Mouse (Mus musculus) liver, embryonic 16.5 days (tissue): ENCODE measurements at regions not wholly inside any gene's neighbourhood (a gene's known extent, or its start where the extent isn't known, plus 50 kb on each side); places are given as distances from the start of the nearest gene placed in this dataset.

Source experiments
- ATAC-seq: fragments of 200-750 bp; cut with Nextera tagmentation; 2 replicates; pipeline ENCODE4 v1.8.0; 2017; ENCODE audit warnings: low read depth, mild to moderate bottlenecking, moderate number of reproducible peaks, moderate library complexity
- H3K27ac ChIP-seq: fragments of 300-500 bp; sonication (generic); 2 replicates; pipeline ENCODE4 v1.5.1; 2014; ENCODE audit warnings: mild to moderate bottlenecking, low read length
- H3K27me3 ChIP-seq: fragments of 300-500 bp; sonication (generic); 2 replicates; pipeline ENCODE4 v1.6.1; 2014; ENCODE audit warnings: low read depth, low read length, mixed read lengths; ENCODE audit not compliant: control insufficient read depth, insufficient read depth
- H3K36me3 ChIP-seq: fragments of 300-500 bp; sonication (generic); 2 replicates; pipeline ENCODE4 v1.6.1; 2014; ENCODE audit warnings: mild to moderate bottlenecking; ENCODE audit not compliant: control insufficient read depth, insufficient read depth
- H3K4me1 ChIP-seq: fragments of 300-500 bp; sonication (generic); 2 replicates; pipeline ENCODE4 v1.6.1; 2014; ENCODE audit warnings: low read depth, low read length, mixed read lengths; ENCODE audit not compliant: control insufficient read depth
- H3K4me2 ChIP-seq: fragments of 300-500 bp; sonication (generic); 2 replicates; pipeline ENCODE4 v1.6.1; 2014; ENCODE audit warnings: low read depth, low read length, mixed read lengths
- H3K4me3 ChIP-seq: fragments of 300-500 bp; sonication (generic); 2 replicates; pipeline ENCODE4 v1.5.1; 2014; ENCODE audit warnings: low read depth, mild to moderate bottlenecking, low read length
- H3K9ac ChIP-seq: fragments of 300-500 bp; sonication (generic); 2 replicates; pipeline ENCODE4 v1.6.1; 2014; ENCODE audit warnings: low read depth, low read length
- H3K9me3 ChIP-seq: fragments of 300-500 bp; sonication (generic); replicated peaks from 2 replicates; pipeline ENCODE4 v1.6.1; 2016; ENCODE audit warnings: low read length; ENCODE audit not compliant: control insufficient read depth
- WGBS: fragments of 180-500 bp; shearing (Covaris S2); extraction: QIAGEN DNeasy Blood & Tissue Kit; methylation state at CpG from one replicate; pipeline ENCODE4 v1.1.7; 2014; ENCODE audit not compliant: insufficient replicate concordance; 5-methylcytosine and 5-hydroxymethylcytosine counted together

DNA sequence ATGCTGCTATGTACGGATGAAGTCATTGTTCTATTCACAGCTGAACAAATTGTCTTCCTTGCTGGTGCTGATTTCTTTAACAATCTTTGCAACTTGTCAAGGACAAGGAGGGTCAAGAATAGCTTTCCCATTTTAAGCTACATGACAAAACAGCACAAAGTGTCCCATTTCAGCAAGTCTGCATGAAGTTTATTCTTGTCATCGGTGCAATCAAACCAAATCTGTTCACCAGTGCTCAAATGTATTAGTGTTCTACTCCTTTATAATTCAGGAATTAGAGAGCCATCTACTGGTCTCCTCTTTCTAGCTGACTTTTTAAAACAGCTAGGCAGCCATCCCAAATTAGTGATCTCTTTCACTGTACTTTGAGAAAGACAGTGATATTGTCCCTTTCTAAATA, 1040.8 kb downstream of the Galc start:
- no peaks in the 10 kb centered on the region for H3K4me1 ChIP-seq
- no peaks in the 10 kb centered on the region for H3K27me3 ChIP-seq
- no peaks in the 10 kb centered on the region for H3K9me3 ChIP-seq
- no peak overlapping the region for H3K4me3 ChIP-seq
- no peak for ATAC-seq
- H3K36me3 ChIP-seq: no peaks in the 10 kb centered on the region
- H3K4me2 ChIP-seq: no peak overlapping the region
- H3K9ac ChIP-seq: no peak overlapping the region
- H3K27ac ChIP-seq: no peak overlapping the region
- WGBS: 73% methylated on average over 2 of the region's 2 CpGs

DNA sequence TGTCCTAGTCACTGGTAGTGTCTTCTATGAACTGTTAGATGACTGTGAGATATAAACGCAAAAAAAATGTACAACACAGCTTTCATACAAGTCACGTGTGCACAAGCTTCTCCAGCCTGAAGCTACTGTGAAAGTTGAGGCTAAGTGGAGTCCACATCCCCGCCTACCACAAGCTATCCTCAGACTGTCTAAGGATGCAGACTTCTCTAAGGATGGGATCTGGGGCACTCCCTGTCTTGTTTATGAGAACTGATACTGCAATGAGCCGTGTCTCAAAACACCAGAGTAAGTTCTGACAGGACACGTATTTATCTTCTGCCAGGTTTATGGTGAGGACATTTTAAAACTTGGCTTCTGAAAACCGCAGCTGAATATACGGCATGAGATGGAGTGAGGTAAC, 1041.7 kb downstream of the Galc start:
- Histone ChIP-seq H3K4me1 (no peaks in the 10 kb centered on the region), H3K27ac (no peak overlapping the region), H3K27me3 (no peaks in the 10 kb centered on the region), H3K4me2 (no peak overlapping the region), H3K36me3 (no peaks in the 10 kb centered on the region), H3K9me3 (no peaks in the 10 kb centered on the region), H3K9ac (no peak overlapping the region), H3K4me3 (no peak overlapping the region)
- ATAC-seq: no peak
- WGBS: 71% methylated on average over 7 of the region's 7 CpGs

DNA sequence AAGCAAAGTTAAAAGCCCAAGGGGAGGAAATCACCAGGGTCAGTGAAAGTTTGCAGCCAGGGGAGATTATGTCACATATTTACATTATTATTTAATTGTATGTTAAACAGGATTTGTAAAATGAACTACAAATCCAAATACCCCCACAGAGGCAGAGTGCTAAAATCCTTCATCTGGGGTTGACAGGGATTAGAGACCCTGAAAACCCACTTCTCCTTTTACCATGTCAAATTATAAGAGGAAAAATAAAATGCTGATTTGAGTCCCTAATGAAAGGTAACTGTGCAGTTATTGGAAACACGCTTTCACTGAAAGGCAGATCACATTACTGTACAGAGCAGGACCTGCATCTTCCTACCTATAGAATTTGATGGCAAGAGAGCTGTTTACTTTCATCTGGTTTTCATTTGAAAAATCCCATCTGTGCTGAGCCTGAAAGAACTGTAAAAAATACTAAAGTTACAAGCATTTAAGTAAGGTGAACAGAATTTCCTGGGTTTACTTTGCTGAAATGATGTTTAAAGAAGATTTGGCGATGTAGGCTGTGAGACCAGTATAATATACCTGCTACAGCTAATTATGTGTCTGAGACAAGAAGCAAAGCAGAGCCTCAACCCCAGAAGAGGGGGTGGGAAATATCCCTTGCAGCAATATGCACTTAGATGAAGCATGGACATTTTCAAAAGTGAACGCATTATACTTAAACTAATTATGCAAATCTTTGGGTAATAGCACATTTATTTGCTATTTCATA, 1055.4 kb downstream of the Galc start:
- no peaks in the 10 kb centered on the region for H3K9me3 ChIP-seq
- no peaks in the 10 kb centered on the region for H3K36me3 ChIP-seq
- H3K27me3 ChIP-seq: no peaks in the 10 kb centered on the region
- H3K27ac ChIP-seq: no peak overlapping the region
- no peak for ATAC-seq
- no peak overlapping the region for H3K4me3 ChIP-seq
- H3K4me1 ChIP-seq: no peaks in the 10 kb centered on the region
- no peak overlapping the region for H3K9ac ChIP-seq
- H3K4me2 ChIP-seq: no peak overlapping the region
- 54% methylated on average over 3 of the region's 3 CpGs for WGBS

DNA sequence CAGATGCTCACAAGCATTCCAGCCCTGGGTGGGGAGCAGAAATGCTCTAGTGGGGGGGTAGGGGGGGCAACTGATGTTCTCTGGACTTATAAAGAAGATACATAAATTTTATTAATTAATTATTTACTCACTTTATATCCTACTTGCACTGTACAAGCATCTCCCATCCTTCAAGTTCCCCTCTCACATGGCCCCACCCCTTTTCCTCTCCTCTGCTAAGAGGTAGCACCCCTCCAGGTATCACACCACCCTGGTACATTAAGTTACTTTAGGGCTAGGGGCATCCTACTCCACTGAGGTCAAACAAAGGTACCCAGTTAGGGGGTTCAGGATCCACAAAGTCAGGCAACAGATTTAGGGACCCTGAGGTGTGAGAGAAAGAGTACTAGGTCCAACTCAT, 1097.4 kb downstream of the Galc start:
- no peaks in the 10 kb centered on the region for H3K27me3 ChIP-seq
- no peak overlapping the region for H3K4me2 ChIP-seq
- no peak overlapping the region for H3K27ac ChIP-seq
- ATAC-seq: no peak
- no peak overlapping the region for H3K9ac ChIP-seq
- H3K4me3 ChIP-seq: no peak overlapping the region
- no peaks in the 10 kb centered on the region for H3K36me3 ChIP-seq
- no peaks in the 10 kb centered on the region for H3K4me1 ChIP-seq
- no peaks in the 10 kb centered on the region for H3K9me3 ChIP-seq

DNA sequence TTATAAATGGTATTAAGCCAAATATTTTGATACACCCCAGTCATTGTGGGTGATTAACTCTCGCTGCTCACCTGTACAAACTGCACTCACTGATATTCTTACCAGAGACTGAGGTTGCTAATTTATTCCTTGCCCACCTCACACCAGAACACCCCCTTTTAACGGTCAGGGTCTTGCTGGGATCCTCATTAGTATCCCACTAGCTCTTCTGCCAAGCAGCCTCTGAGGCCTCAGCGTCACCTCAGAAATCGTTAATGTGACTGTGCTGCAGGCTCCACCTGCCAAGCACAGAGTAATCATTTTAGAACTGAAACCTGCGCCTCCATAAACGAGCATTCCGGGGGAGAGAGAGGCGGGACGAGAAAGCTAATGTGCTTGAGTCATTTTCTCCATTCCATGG, 1097.8 kb downstream of the Galc start:
- H3K9me3 ChIP-seq: no peaks in the 10 kb centered on the region
- H3K4me3 ChIP-seq: no peak overlapping the region
- no peak overlapping the region for H3K4me2 ChIP-seq
- no peak overlapping the region for H3K27ac ChIP-seq
- H3K9ac ChIP-seq: no peak overlapping the region
- no peaks in the 10 kb centered on the region for H3K36me3 ChIP-seq
- no peak for ATAC-seq
- H3K27me3 ChIP-seq: no peaks in the 10 kb centered on the region
- WGBS: 59% methylated on average over 9 of the region's 9 CpGs
- no peaks in the 10 kb centered on the region for H3K4me1 ChIP-seq

DNA sequence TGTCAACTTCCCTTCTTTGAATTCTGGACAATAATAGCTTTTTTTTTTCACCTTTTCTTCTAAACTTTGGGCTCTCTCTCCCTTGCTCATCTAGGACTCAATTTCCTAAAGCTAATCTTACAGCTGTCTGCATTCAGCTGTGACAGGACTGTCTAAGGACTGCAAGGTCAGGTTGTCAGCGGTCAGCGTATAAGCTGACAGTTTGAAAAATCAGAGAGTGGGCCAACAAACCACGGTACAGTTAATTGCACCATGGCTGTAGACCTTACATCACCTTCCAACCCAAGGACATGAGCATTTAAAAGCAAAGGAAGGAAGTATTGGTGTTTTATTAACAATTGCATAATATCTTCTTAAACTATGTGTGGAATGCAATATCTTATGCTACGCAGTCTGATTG, 1100.9 kb downstream of the Galc start:
- Histone ChIP-seq H3K9me3 (no peaks in the 10 kb centered on the region), H3K27me3 (no peaks in the 10 kb centered on the region), H3K27ac (no peak overlapping the region), H3K4me3 (no peak overlapping the region), H3K9ac (no peak overlapping the region), H3K36me3 (no peaks in the 10 kb centered on the region), H3K4me1 (no peaks in the 10 kb centered on the region), H3K4me2 (no peak overlapping the region)
- 56% methylated on average over 4 of the region's 4 CpGs for WGBS
- no peak; the same call in 1 of the 2 replicates for ATAC-seq

DNA sequence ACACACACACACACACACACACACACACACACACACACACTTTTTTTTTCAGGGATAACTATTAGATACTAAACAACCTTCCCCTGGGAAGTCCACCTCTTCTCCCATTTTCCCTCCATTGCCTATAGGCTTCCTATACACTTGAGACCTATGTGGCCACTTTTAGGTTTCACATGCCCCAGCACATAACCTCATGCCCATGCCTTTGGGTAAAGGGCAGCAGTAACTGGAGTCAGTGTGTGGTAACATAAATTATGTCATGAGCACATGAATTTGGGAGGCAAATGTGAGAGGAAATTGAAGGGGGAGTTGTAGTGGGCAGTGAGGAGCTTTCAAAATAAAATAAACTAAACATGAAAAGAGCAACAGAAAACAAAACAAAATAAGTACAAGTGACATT, 1101.5 kb downstream of the Galc start:
- no peak for ATAC-seq
- H3K4me2 ChIP-seq: no peak overlapping the region
- no peaks in the 10 kb centered on the region for H3K36me3 ChIP-seq
- no peak overlapping the region for H3K4me3 ChIP-seq
- H3K4me1 ChIP-seq: no peaks in the 10 kb centered on the region
- no peak overlapping the region for H3K27ac ChIP-seq
- H3K9ac ChIP-seq: no peak overlapping the region
- no peaks in the 10 kb centered on the region for H3K27me3 ChIP-seq
- no peaks in the 10 kb centered on the region for H3K9me3 ChIP-seq

DNA sequence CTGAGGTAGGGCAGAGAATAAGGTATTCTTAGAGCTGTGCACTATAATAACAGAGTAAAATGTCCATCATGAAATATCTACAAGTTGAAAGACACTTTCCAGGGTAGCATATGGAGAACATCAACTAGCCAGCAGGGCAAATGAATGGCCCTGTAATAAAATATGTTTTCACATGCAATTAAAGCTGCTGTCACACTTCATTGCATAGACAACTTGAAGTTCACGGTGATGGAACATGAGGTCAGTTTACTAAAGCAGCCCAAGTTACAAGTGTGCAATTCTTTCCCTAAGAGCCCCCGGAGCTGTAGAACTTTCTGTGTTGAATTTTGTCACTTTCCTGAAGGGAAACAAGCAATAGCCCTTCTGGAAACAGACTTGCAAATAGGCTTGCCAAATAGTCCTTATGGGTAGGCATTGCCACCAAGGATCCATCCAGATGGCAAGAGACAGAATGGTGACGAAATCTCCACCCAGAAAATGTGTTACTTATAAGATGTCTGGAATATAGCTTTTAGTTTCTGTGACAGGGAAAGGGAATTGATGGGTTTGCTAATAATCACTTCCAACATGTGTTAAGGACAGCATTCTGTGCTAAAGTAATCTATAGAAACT, 1102.7 kb downstream of the Galc start:
- Histone ChIP-seq H3K36me3 (no peaks in the 10 kb centered on the region), H3K4me2 (no peak overlapping the region), H3K4me1 (no peaks in the 10 kb centered on the region), H3K9me3 (no peaks in the 10 kb centered on the region), H3K27ac (no peak overlapping the region), H3K4me3 (no peak overlapping the region), H3K27me3 (no peaks in the 10 kb centered on the region), H3K9ac (no peak overlapping the region)
- 59% methylated on average over 3 of the region's 3 CpGs for WGBS
- ATAC-seq: no peak

DNA sequence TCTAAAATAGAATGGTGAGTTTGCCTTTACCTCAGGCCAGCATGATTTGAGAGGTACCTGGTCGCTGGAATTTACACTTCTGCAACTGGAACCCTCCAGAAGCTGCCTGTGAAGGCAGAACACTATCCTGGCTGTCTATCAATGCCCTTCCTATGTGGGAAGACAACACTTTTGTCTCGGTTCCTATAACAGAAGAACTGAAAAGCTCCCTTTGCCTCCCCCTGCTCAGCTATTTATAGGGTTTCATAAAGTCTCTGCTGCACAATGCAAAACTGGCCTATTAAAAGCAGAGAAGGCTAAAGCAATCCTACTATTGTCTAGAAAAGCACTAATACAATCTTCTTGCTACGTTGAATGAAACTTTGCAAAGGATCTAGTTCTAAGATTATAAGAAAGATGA, 1116.5 kb downstream of the Galc start:
- H3K4me2 ChIP-seq: no peak overlapping the region
- 44% methylated on average over 3 of the region's 3 CpGs for WGBS
- no peaks in the 10 kb centered on the region for H3K4me1 ChIP-seq
- no peak overlapping the region for H3K4me3 ChIP-seq
- H3K27ac ChIP-seq: no peak overlapping the region
- no peaks in the 10 kb centered on the region for H3K27me3 ChIP-seq
- no peak for ATAC-seq
- H3K36me3 ChIP-seq: no peaks in the 10 kb centered on the region
- H3K9me3 ChIP-seq: no peaks in the 10 kb centered on the region
- no peak overlapping the region for H3K9ac ChIP-seq
